In the genomic region with DNA sequence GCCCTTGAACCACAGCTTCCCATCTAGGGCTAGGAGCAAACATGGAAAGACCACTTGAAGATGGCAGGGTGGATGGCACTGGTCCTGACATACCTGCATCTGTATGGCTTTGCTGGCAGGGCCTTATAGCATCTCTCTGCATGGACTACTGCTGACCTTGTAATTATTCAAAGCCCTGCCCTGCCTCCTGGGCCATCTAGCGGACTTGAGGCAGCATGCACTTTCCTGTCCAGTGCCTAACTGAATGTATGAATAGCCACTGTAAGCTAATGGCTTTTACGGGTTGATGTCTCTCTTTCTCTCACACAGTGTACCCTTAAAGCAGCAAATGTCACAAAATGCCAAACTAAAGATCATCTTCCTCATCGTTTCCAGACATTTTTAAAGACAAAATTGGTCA, we compare ENCODE assay signal across 26 mouse cellular contexts.
A peak's percentile ranks its signal among the peaks of the same experiment; 100 is the strongest.
DNase-seq lines count a peak whose midpoint lies in the region; ATAC-seq and TF ChIP-seq lines count a peak whose summit lies in the region.
"Had no signal": no experiment of that assay in that cellular context is flagged by ENCODE, and none has a peak within 500 bp of the region (broad histone marks: within the 10 kb centered on the region; RNA-seq: fewer than 3 reads in every experiment).

No protein-coding gene starts in this region.

- H3K27me3 ChIP-seq in hindbrain, postnatal 0 days (ENCODE audit: insufficient read depth, low read length), result no peaks in the 10 kb centered on the region
- H3K27me3 ChIP-seq in hindbrain, embryonic 14.5 days (ENCODE audit: control insufficient read depth, insufficient read depth, low read length), result no peaks in the 10 kb centered on the region
- H3K27me3 ChIP-seq in lung, embryonic 14.5 days (ENCODE audit: insufficient read depth, low read length), result no peaks in the 10 kb centered on the region
- H3K27me3 ChIP-seq in neural tube, embryonic 11.5 days (ENCODE audit: control insufficient read depth, insufficient read depth, low read length), result no peaks in the 10 kb centered on the region
- H3K27me3 ChIP-seq in neural tube, embryonic 15.5 days (replicated peaks), result no peaks in the 10 kb centered on the region
- H3K27me3 ChIP-seq: forebrain, embryonic 12.5 days; hindbrain, embryonic 12.5 days; limb, embryonic 15.5 days; lung, embryonic 15.5 days had no signal

- H3K4me2 ChIP-seq in hindbrain, postnatal 0 days (ENCODE audit: low read depth, low read length), result no peak overlapping the region
- no peak overlapping the region for H3K4me2 ChIP-seq in hindbrain, embryonic 14.5 days (replicated peaks)
- no peak overlapping the region for H3K4me2 ChIP-seq in lung, embryonic 14.5 days
- H3K4me2 ChIP-seq in neural tube, embryonic 11.5 days (ENCODE audit: low read depth), result no peak overlapping the region
- no peak overlapping the region for H3K4me2 ChIP-seq in neural tube, embryonic 15.5 days
- H3K4me2 ChIP-seq: forebrain, embryonic 12.5 days; hindbrain, embryonic 12.5 days; limb, embryonic 15.5 days; lung, embryonic 15.5 days had no signal

- H3K4me1 ChIP-seq in hindbrain, postnatal 0 days (ENCODE audit: insufficient read depth, low read length), result 0 out of 2 replicates have a peak, but pooled peaks cover 3% of the 10 kb centered on the region
- H3K4me1 ChIP-seq in hindbrain, embryonic 14.5 days (replicated peaks; ENCODE audit: control insufficient read depth, insufficient read depth, low read length), result 0 out of 2 replicates have a peak, but pooled peaks cover 3% of the 10 kb centered on the region
- no peaks in the 10 kb centered on the region for H3K4me1 ChIP-seq in lung, embryonic 14.5 days (ENCODE audit: insufficient read depth)
- no peaks in the 10 kb centered on the region for H3K4me1 ChIP-seq in neural tube, embryonic 11.5 days (ENCODE audit: control insufficient read depth, insufficient read depth, low read length)
- H3K4me1 ChIP-seq in neural tube, embryonic 15.5 days, result peaks cover 10% of the 10 kb centered on the region
- H3K4me1 ChIP-seq: forebrain, embryonic 12.5 days; lung, embryonic 15.5 days had no signal

- peak; percentile 57 for TF ChIP-seq CTCF in hindbrain, postnatal 0 days (IDR thresholded peaks at IDR 0.05; ENCODE audit: low read depth)
- peak; percentile 23; the same call in 1 of the 2 replicates for TF ChIP-seq CTCF in lung, embryonic 14.5 days (IDR thresholded peaks at IDR 0.05; ENCODE audit: low read depth)

- no peaks in the 10 kb centered on the region for H3K36me3 ChIP-seq in hindbrain, postnatal 0 days (ENCODE audit: insufficient read depth, low read length)
- H3K36me3 ChIP-seq in hindbrain, embryonic 14.5 days (replicated peaks; ENCODE audit: control insufficient read depth, insufficient read depth), result no peaks in the 10 kb centered on the region
- no peaks in the 10 kb centered on the region for H3K36me3 ChIP-seq in lung, embryonic 14.5 days (ENCODE audit: insufficient read depth)
- H3K36me3 ChIP-seq in neural tube, embryonic 11.5 days (ENCODE audit: control insufficient read depth, insufficient read depth, low read length), result no peaks in the 10 kb centered on the region
- no peaks in the 10 kb centered on the region for H3K36me3 ChIP-seq in neural tube, embryonic 15.5 days
- H3K36me3 ChIP-seq: forebrain, embryonic 12.5 days; hindbrain, embryonic 12.5 days; limb, embryonic 10.5 days; limb, embryonic 15.5 days; lung, embryonic 15.5 days had no signal

- no peaks in the 10 kb centered on the region for H3K9me3 ChIP-seq in hindbrain, postnatal 0 days (ENCODE audit: low read length)
- no peaks in the 10 kb centered on the region for H3K9me3 ChIP-seq in hindbrain, embryonic 14.5 days (ENCODE audit: control insufficient read depth, low read length)
- no peaks in the 10 kb centered on the region for H3K9me3 ChIP-seq in lung, embryonic 14.5 days (ENCODE audit: low read depth, low read length)
- H3K9me3 ChIP-seq in neural tube, embryonic 11.5 days (ENCODE audit: control insufficient read depth, low read length), result no peaks in the 10 kb centered on the region
- H3K9me3 ChIP-seq in neural tube, embryonic 15.5 days (replicated peaks), result no peaks in the 10 kb centered on the region
- H3K9me3 ChIP-seq: forebrain, embryonic 12.5 days; hindbrain, embryonic 12.5 days; limb, embryonic 10.5 days; limb, embryonic 15.5 days; lung, embryonic 15.5 days had no signal

- ATAC-seq in hindbrain, postnatal 0 days, result no peak
- no peak for ATAC-seq in hindbrain, embryonic 14.5 days (ENCODE audit: low FRiP score)
- ATAC-seq in lung, embryonic 14.5 days (ENCODE audit: insufficient read depth), result no peak
- ATAC-seq in neural tube, embryonic 11.5 days (ENCODE audit: insufficient read depth, low FRiP score, low TSS enrichment), result no peak
- ATAC-seq in neural tube, embryonic 15.5 days (ENCODE audit: low FRiP score), result no peak
- ATAC-seq: CD4-positive, CD25-positive, alpha-beta regulatory T cell, adult 4 months had no signal

- H3K27ac ChIP-seq in hindbrain, postnatal 0 days, result no peak overlapping the region
- H3K27ac ChIP-seq in hindbrain, embryonic 14.5 days, result no peak overlapping the region
- no peak overlapping the region for H3K27ac ChIP-seq in lung, embryonic 14.5 days (ENCODE audit: low read depth)
- no peak overlapping the region for H3K27ac ChIP-seq in neural tube, embryonic 11.5 days (ENCODE audit: low read depth, low read length)
- H3K27ac ChIP-seq in neural tube, embryonic 15.5 days (replicated peaks), result no peak overlapping the region
- H3K27ac ChIP-seq: forebrain, embryonic 12.5 days; hindbrain, embryonic 12.5 days; limb, embryonic 15.5 days; liver, embryonic 14.5 days; lung, embryonic 15.5 days; macrophage had no signal

- DNase-seq in hindbrain, postnatal 0 days (ENCODE audit: low spot score), result peak; percentile 53
- DNase-seq in hindbrain, embryonic 14.5 days (ENCODE audit: low spot score), result no peak
- no peak for DNase-seq in lung, embryonic 14.5 days
- DNase-seq in lung, postnatal 14 days, result no peak
- DNase-seq in neural tube, embryonic 11.5 days (ENCODE audit: low spot score), result peak; percentile 21
- DNase-seq in right cerebral cortex, postnatal 10 days (ENCODE audit: low spot score in 2 of 2), result no peak
- DNase-seq: adrenal gland, postnatal 14 days; cerebellum, adult 11-12 months; cerebellum, adult 9-11 months; gastrocnemius, postnatal 14 days; heart, postnatal 36 days; kidney, adult 18-20 months; kidney, postnatal 4 days; layer of hippocampus, adult 9-11 months; right cerebral cortex, postnatal 14 days; thymus, postnatal 4 days had no signal

- H3K9ac ChIP-seq in hindbrain, postnatal 0 days (replicated peaks; ENCODE audit: low read length), result no peak overlapping the region
- H3K9ac ChIP-seq in hindbrain, embryonic 14.5 days, result no peak overlapping the region
- no peak overlapping the region for H3K9ac ChIP-seq in lung, embryonic 14.5 days
- no peak overlapping the region for H3K9ac ChIP-seq in neural tube, embryonic 11.5 days (ENCODE audit: low read length)
- H3K9ac ChIP-seq in neural tube, embryonic 15.5 days (replicated peaks), result no peak overlapping the region
- H3K9ac ChIP-seq: forebrain, embryonic 12.5 days; hindbrain, embryonic 12.5 days; limb, embryonic 15.5 days; liver, embryonic 14.5 days; lung, embryonic 15.5 days had no signal

- no peak overlapping the region for H3K4me3 ChIP-seq in hindbrain, postnatal 0 days (ENCODE audit: low read length)
- no peak overlapping the region for H3K4me3 ChIP-seq in hindbrain, embryonic 14.5 days (replicated peaks; ENCODE audit: low read length)
- H3K4me3 ChIP-seq in lung, embryonic 14.5 days (ENCODE audit: low read depth, low read length), result no peak overlapping the region
- no peak overlapping the region for H3K4me3 ChIP-seq in neural tube, embryonic 11.5 days (ENCODE audit: low read depth, low read length)
- H3K4me3 ChIP-seq in neural tube, embryonic 15.5 days (replicated peaks), result no peak overlapping the region
- H3K4me3 ChIP-seq: erythroblast, embryonic 14.5 days; forebrain, embryonic 12.5 days; hindbrain, embryonic 12.5 days; limb, embryonic 10.5 days; limb, embryonic 15.5 days; lung, embryonic 15.5 days had no signal

- WGBS in hindbrain, postnatal 0 days, result 73% methylated on average over 3 of the region's 3 CpGs
- 66% methylated on average over 3 of the region's 3 CpGs for WGBS in hindbrain, embryonic 14.5 days
- 79% methylated on average over 3 of the region's 3 CpGs for WGBS in lung, embryonic 14.5 days
- WGBS in neural tube, embryonic 11.5 days, result 69% methylated on average over 3 of the region's 3 CpGs
- 61% methylated on average over 3 of the region's 3 CpGs for WGBS in neural tube, embryonic 15.5 days

Comparison
In these comparisons a context has a peak if more than half of its experiments do, and no peak if none do; other contexts are left out.
1. DNase-seq: peak in hindbrain, postnatal 0 days (single experiment) and neural tube, embryonic 11.5 days (single experiment); none in hindbrain, embryonic 14.5 days (single experiment), lung, embryonic 14.5 days (single experiment), lung, postnatal 14 days (single experiment) and right cerebral cortex, postnatal 10 days (0 of 2).